ENCODE assay signal across 8 mouse cellular contexts in the genomic region with DNA sequence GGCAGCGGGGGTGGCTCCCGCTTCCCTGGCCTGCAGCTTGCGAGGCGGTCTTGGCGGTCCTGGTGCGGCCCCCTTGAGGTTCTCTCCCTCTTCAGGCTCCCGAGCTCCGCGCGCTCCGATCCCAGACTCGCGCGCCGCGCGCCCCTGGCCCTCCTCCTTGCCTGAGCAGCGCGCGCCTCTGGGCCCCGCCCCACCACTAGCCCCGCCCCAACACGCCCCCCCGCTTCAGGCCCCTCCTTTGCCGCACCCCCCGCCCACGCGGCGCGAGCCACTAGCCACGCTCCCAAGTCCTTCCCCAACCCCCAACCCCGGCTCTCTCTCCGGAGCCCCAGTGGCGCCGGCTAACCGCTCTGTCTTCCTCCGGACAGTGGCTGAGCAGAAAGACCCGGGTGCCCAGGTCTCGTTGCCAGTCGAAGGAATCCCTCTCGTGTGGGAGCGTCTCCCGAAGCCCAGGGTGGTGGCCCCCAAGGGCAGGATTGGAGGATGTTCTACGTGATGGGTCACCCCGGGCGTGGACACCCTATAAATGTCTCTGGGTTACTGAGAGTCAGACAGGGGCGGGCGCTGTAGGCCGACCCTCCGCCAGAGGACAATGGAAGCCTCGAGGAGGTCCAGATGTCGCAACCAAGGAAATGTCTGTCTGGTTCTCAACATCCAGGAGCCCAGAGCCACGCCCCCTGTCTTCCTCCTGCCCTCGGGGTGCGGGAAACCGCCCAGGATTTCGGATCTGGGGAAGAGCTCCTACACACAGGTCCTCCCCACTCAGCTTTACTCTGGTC. TPM values are rescaled to one million over a fixed set of nuclear protein-coding genes. Genes with fewer than 3 reads are reported as not detected.
DNase-seq lines count a peak whose midpoint lies in the region; ATAC-seq lines count a peak whose summit lies in the region.

No protein-coding gene starts in this region.

- DNase-seq in R1 (ENCODE audit: low read depth, low spot score) = peak; percentile 86
- DNase-seq in cerebellum, postnatal 36 days = peak; percentile 55 to 72
- DNase-seq in gastrocnemius, adult 8-10 months (ENCODE audit: low spot score in 2 of 2) = peak; percentile 60 to 70
- DNase-seq in hindlimb bud, embryonic 11.5 days (ENCODE audit: extremely low spot score, low read depth, low spot score) = peak; percentile 33
- peak; percentile 60 to 81 for DNase-seq in left cerebral cortex, adult 8-10 months (ENCODE audit: low spot score in 2 of 2)
- DNase-seq in right cerebral cortex, adult 2 months (ENCODE audit: low spot score in 2 of 2) = peak; percentile 85 to 89
- DNase-seq in urinary bladder, postnatal 10 days (ENCODE audit: low spot score) = peak; percentile 34

- ATAC-seq in megakaryocyte, adult 5-6 weeks (ENCODE audit: poor library complexity, severe bottlenecking) = peak; percentile 63

RNA-seq across cellular contexts. Expression of gene Sh2b2, which starts 1.4 kb away (rescaled TPM):
- 1 to 10 TPM; 2.1 to 2.8 (median 2.5) TPM for total RNA-seq in gastrocnemius, adult 8-10 months (2022)
- total RNA-seq in left cerebral cortex, adult 8-10 months (2022) = 1 to 10 TPM; 5.3 to 7.5 (median 6.7) TPM
- 28.7 and 32.9 TPM in 2 replicates for total RNA-seq in megakaryocyte, adult 5-6 weeks (2015)
- 13.3 and 15.1 TPM in 2 replicates for total RNA-seq in megakaryocyte, adult 5-6 weeks (2017)

RNA-seq across cellular contexts. Expression of gene Prkrip1, which starts 46.2 kb away (rescaled TPM):
- total RNA-seq in gastrocnemius, adult 8-10 months (2022) = 10 to 100 TPM; 17.0 to 18.9 (median 17.6) TPM
- total RNA-seq in left cerebral cortex, adult 8-10 months (2022) = 10 to 100 TPM; 25.2 to 36.0 (median 26.9) TPM
- 8.7 and 15.7 TPM in 2 replicates for total RNA-seq in megakaryocyte, adult 5-6 weeks (2015)
- 46.0 and 50.7 TPM in 2 replicates for total RNA-seq in megakaryocyte, adult 5-6 weeks (2017)

Comparison
In these comparisons a context has a peak if more than half of its experiments do, and no peak if none do; other contexts are left out.
1. Peak in every context shown above with its lines: DNase-seq and ATAC-seq.
2. DNase-seq: peak in every context shown above with its lines; median percentile 87 in right cerebral cortex, adult 2 months; 86 in R1; 70 in left cerebral cortex, adult 8-10 months; 65 in gastrocnemius, adult 8-10 months; 64 in cerebellum, postnatal 36 days; 34 in urinary bladder, postnatal 10 days; 33 in hindlimb bud, embryonic 11.5 days.